Mouse (Mus musculus): ENCODE measurements around the gene Abca6.

- TF ChIP-seq GATA1 (IDR thresholded peaks at IDR 0.05; ENCODE audit: low read length) (no peak), TAL1 (IDR thresholded peaks at IDR 0.05; ENCODE audit: low read length) (no peak)
Measured at GRCm38 (mm10) chr11:110145421-110145820, 106.2 kb downstream of the Abca6 start.

Measured in erythroblast, embryonic 14.5 days (primary cell).